Mouse (Mus musculus) midbrain, embryonic 14.5 days (tissue): Measurements from ENCODE around the gene Ppfia3. TPM values are rescaled to one million over a fixed set of nuclear protein-coding genes. Genes with fewer than 3 reads are reported as not detected.

Source experiments
- ATAC-seq: fragments of 200-750 bp; cut with Nextera tagmentation; 2 replicates; pipeline ENCODE4 v1.8.0; 2017; ENCODE audit warnings: moderate number of reproducible peaks, moderate library complexity; ENCODE audit not compliant: low FRiP score, low TSS enrichment
- DNase-seq: peaks from one replicate; pipeline ENCODE4 v3.0.0-alpha.2; 2015
- H3K27ac ChIP-seq: fragments of 300-500 bp; sonication (generic); replicated peaks from 2 replicates; pipeline ENCODE4 v1.5.1; 2014; ENCODE audit warnings: mild to moderate bottlenecking, low read depth, low read length, moderate library complexity
- H3K27me3 ChIP-seq: fragments of 300-500 bp; sonication (generic); 2 replicates; pipeline ENCODE4 v1.6.1; 2014; ENCODE audit warnings: low read length, control low read depth, mixed read lengths; ENCODE audit not compliant: control insufficient read depth, insufficient read depth
- H3K36me3 ChIP-seq: fragments of 300-500 bp; sonication (generic); 2 replicates; pipeline ENCODE4 v1.6.1; 2014; ENCODE audit warnings: low read length, control low read depth; ENCODE audit not compliant: control insufficient read depth, insufficient read depth
- H3K4me1 ChIP-seq: fragments of 300-500 bp; sonication (generic); 2 replicates; pipeline ENCODE4 v1.6.1; 2014; ENCODE audit warnings: mild to moderate bottlenecking, antibody characterized with exemption, low read length, control low read depth; ENCODE audit not compliant: control insufficient read depth, insufficient read depth
- H3K4me2 ChIP-seq: fragments of 300-500 bp; sonication (generic); 2 replicates; pipeline ENCODE4 v1.6.1; 2014; ENCODE audit warnings: mild to moderate bottlenecking, low read length, moderate library complexity
- H3K4me3 ChIP-seq: fragments of 300-500 bp; sonication (generic); replicated peaks from 2 replicates; pipeline ENCODE4 v1.5.1; 2014; ENCODE audit warnings: low read depth, low read length
- H3K9ac ChIP-seq: fragments of 300-500 bp; sonication (generic); replicated peaks from 2 replicates; pipeline ENCODE4 v1.6.1; 2014; ENCODE audit warnings: mild to moderate bottlenecking, low read length, moderate library complexity
- H3K9me3 ChIP-seq: fragments of 300-500 bp; sonication (generic); 2 replicates; pipeline ENCODE4 v1.6.1; 2016; ENCODE audit warnings: low read length, control low read depth, mixed read lengths; ENCODE audit not compliant: control insufficient read depth
- WGBS: fragments of 180-500 bp; shearing (Covaris S2); extraction: QIAGEN DNeasy Blood & Tissue Kit; methylation state at CpG from one replicate; pipeline ENCODE4 v1.1.7; 2014; 5-methylcytosine and 5-hydroxymethylcytosine counted together
- polyA plus RNA-seq: library from polyadenylated mRNA; unstranded; fragments of >200 nt; fragmentation: Nextera tagmentation; extraction: Ambion mirVana; gene quantifications from 2 replicates; pipeline ENCODE4 v1.2.1, GENCODE M21; 2014

The Ppfia3 gene
- polyA plus RNA-seq, 1 experiment from 2014 or later = 26.9 TPM

- Histone ChIP-seq H3K36me3 (peaks cover 27% of the 10 kb centered on the region), H3K4me2 (peak overlapping the region; percentile 93), H3K27ac (no peak overlapping the region), H3K4me1 (peaks cover 29% of the 10 kb centered on the region), H3K27me3 (peaks cover 16% of the 10 kb centered on the region), H3K9ac (peak overlapping the region; percentile 56), H3K4me3 (peak overlapping the region; percentile 48), H3K9me3 (no peaks in the 10 kb centered on the region)
- ATAC-seq (peak; percentile 1; the same call in 1 of the 2 replicates), DNase-seq (peak; percentile 64)
- WGBS = 9% methylated on average over 52 of the region's 52 CpGs
Observed at GRCm38 (mm10) chr7:45369836-45370474, 3.1 kb upstream of the Ppfia3 start.

GRCm38 (mm10) chr7:45369022-45369745, 2.4 kb upstream of the Ppfia3 start:
- H3K36me3 ChIP-seq = peaks cover 23% of the 10 kb centered on the region
- H3K4me3 ChIP-seq = peak overlapping the region; percentile 48; the same call in 1 of the 2 replicates
- H3K4me2 ChIP-seq = peak overlapping the region; percentile 93
- H3K27me3 ChIP-seq = peaks cover 16% of the 10 kb centered on the region
- no peak overlapping the region for H3K27ac ChIP-seq
- ATAC-seq (no peak), DNase-seq (no peak)
- WGBS = 75% methylated on average over 16 of the region's 16 CpGs
- H3K9ac ChIP-seq = no peak overlapping the region
- H3K9me3 ChIP-seq = no peaks in the 10 kb centered on the region
- H3K4me1 ChIP-seq = peaks cover 34% of the 10 kb centered on the region

DNA sequence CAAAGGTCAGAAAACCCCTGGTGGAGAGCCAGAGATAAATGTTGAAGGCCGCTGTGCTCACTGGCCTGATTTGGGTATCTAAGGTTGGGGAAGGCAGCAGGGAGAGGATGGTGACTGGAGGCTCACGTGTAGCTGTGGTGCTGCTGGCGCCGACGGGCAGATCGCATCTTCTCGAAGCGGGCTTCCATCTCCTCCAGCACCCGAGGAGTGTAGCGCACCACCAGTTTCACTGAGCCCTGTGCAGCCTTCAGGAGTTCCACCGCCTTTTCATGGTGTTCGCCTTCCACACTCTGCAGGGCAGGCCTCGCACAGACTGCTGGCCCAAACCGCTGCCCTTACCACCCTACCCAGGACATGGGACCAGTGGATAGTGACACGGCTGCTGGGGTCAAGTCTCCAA, 1.4 kb upstream of the Ppfia3 start:
- H3K4me2 ChIP-seq = peak overlapping the region; percentile 89
- peak overlapping the region; percentile 83 for H3K4me3 ChIP-seq
- no peaks in the 10 kb centered on the region for H3K9me3 ChIP-seq
- peaks cover 34% of the 10 kb centered on the region for H3K4me1 ChIP-seq
- ATAC-seq (no peak), DNase-seq (peak; percentile 11)
- 81% methylated on average over 15 of the region's 15 CpGs for WGBS
- H3K9ac ChIP-seq = peak overlapping the region; percentile 64
- H3K27ac ChIP-seq = 0 out of 2 replicates have a peak overlapping the region, but pooled peaks have one; percentile 81
- peaks cover 16% of the 10 kb centered on the region for H3K27me3 ChIP-seq
- H3K36me3 ChIP-seq = peaks cover 12% of the 10 kb centered on the region

GRCm38 (mm10) chr7:45367020-45367880, 431 bp upstream of the Ppfia3 start:
- peak overlapping the region; percentile 81 for H3K27ac ChIP-seq
- H3K27me3 ChIP-seq = peaks cover 16% of the 10 kb centered on the region
- H3K4me2 ChIP-seq = peak overlapping the region; percentile 89
- peak overlapping the region; percentile 83 for H3K4me3 ChIP-seq
- H3K36me3 ChIP-seq = peaks cover 3% of the 10 kb centered on the region; the same call in 1 of the 2 replicates
- no peaks in the 10 kb centered on the region for H3K9me3 ChIP-seq
- under 1% methylated on average over 70 of the region's 70 CpGs for WGBS
- DNase-seq (peak; percentile 98), ATAC-seq (peak; percentile 92)
- H3K4me1 ChIP-seq = peaks cover 40% of the 10 kb centered on the region
- H3K9ac ChIP-seq = peak overlapping the region; percentile 80

GRCm38 (mm10) chr7:45365742-45366651, 822 bp downstream of the Ppfia3 start:
- Histone ChIP-seq H3K4me2 (peak overlapping the region; percentile 89), H3K4me1 (peaks cover 52% of the 10 kb centered on the region), H3K36me3 (no peaks in the 10 kb centered on the region), H3K27ac (peak overlapping the region; percentile 81), H3K9ac (peak overlapping the region; percentile 80), H3K4me3 (peak overlapping the region; percentile 83), H3K27me3 (peaks cover 16% of the 10 kb centered on the region), H3K9me3 (no peaks in the 10 kb centered on the region)
- WGBS = 3% methylated on average over 35 of the region's 35 CpGs
- DNase-seq (peak; percentile 67), ATAC-seq (no peak)

GRCm38 (mm10) chr7:45363983-45364382, 2.8 kb downstream of the Ppfia3 start:
- 89% methylated on average over 2 of the region's 2 CpGs for WGBS
- peaks cover 41% of the 10 kb centered on the region for H3K4me1 ChIP-seq
- no peaks in the 10 kb centered on the region for H3K9me3 ChIP-seq
- no peak overlapping the region for H3K27ac ChIP-seq
- H3K4me2 ChIP-seq = no peak overlapping the region
- no peak overlapping the region for H3K9ac ChIP-seq
- no peak overlapping the region for H3K4me3 ChIP-seq
- peaks cover 7% of the 10 kb centered on the region; the same call in 1 of the 2 replicates for H3K36me3 ChIP-seq
- no peak for DNase-seq
- ATAC-seq = no peak
- H3K27me3 ChIP-seq = peaks cover 5% of the 10 kb centered on the region

GRCm38 (mm10) chr7:45362801-45363200, 4.0 kb downstream of the Ppfia3 start:
- 6% methylated on average over 13 of the region's 13 CpGs for WGBS
- 0 out of 2 replicates have a peak overlapping the region, but pooled peaks have one; percentile 87 for H3K4me2 ChIP-seq
- H3K36me3 ChIP-seq = peaks cover 16% of the 10 kb centered on the region
- no peak overlapping the region for H3K27ac ChIP-seq
- ATAC-seq (no peak), DNase-seq (peak; percentile 61)
- no peak overlapping the region; the same call in 1 of the 2 replicates for H3K4me3 ChIP-seq
- H3K9me3 ChIP-seq = no peaks in the 10 kb centered on the region
- peaks cover 35% of the 10 kb centered on the region for H3K4me1 ChIP-seq
- no peak overlapping the region for H3K9ac ChIP-seq
- no peaks in the 10 kb centered on the region for H3K27me3 ChIP-seq
